Mouse (Mus musculus) embryonic facial prominence, embryonic 15.5 days (tissue): ENCODE results near the gene Ccdc157. TPM values are rescaled to one million over a fixed set of nuclear protein-coding genes. Genes with fewer than 3 reads are reported as not detected.
"Not testable (repeated sequence)": the region's sequence is repeated elsewhere in the genome, so short reads cannot be mapped to it uniquely, and the experiment has no call there.

ENCODE experiments used
- ATAC-seq: fragments of 200-750 bp; cut with Nextera tagmentation; 2 replicates; pipeline ENCODE4 v1.8.0; 2017; ENCODE audit warnings: low read depth, moderate TSS enrichment; ENCODE audit not compliant: insufficient number of reproducible peaks, low FRiP score, low TSS enrichment
- H3K27ac ChIP-seq: fragments of 300-500 bp; sonication (generic); replicated peaks from 2 replicates; pipeline ENCODE4 v1.5.1; 2015; ENCODE audit warnings: mild to moderate bottlenecking, inconsistent platforms
- H3K27me3 ChIP-seq: fragments of 300-500 bp; sonication (generic); 2 replicates; pipeline ENCODE4 v1.6.1; 2015; ENCODE audit warnings: inconsistent platforms
- H3K36me3 ChIP-seq: fragments of 300-500 bp; sonication (generic); 2 replicates; pipeline ENCODE4 v1.6.1; 2015; ENCODE audit warnings: mild to moderate bottlenecking, inconsistent platforms
- H3K4me1 ChIP-seq: fragments of 300-500 bp; sonication (generic); 2 replicates; pipeline ENCODE4 v1.6.1; 2015; ENCODE audit warnings: inconsistent platforms
- H3K4me2 ChIP-seq: fragments of 300-500 bp; sonication (generic); replicated peaks from 2 replicates; pipeline ENCODE4 v1.6.1; 2015; ENCODE audit warnings: mild to moderate bottlenecking, inconsistent platforms
- H3K4me3 ChIP-seq: fragments of 300-500 bp; sonication (generic); replicated peaks from 2 replicates; pipeline ENCODE4 v1.5.1; 2015; ENCODE audit warnings: mild to moderate bottlenecking, inconsistent platforms
- H3K9ac ChIP-seq: fragments of 300-500 bp; sonication (generic); 2 replicates; pipeline ENCODE4 v1.6.1; 2015; ENCODE audit warnings: inconsistent platforms
- H3K9me3 ChIP-seq: fragments of 300-500 bp; sonication (generic); replicated peaks from 2 replicates; pipeline ENCODE4 v1.6.1; 2016; ENCODE audit warnings: inconsistent platforms
- WGBS: fragments of 180-500 bp; shearing (Covaris S2); methylation state at CpG from one replicate; pipeline ENCODE4 v1.1.7; 2015; 5-methylcytosine and 5-hydroxymethylcytosine counted together
- polyA plus RNA-seq: library from polyadenylated mRNA; unstranded; fragments of >200 nt; fragmentation: Nextera tagmentation; extraction: Ambion mirVana; gene quantifications from 2 replicates; pipeline ENCODE4 v1.2.1, GENCODE M21; 2015

Ccdc157 gene
- polyA plus RNA-seq, 1 experiment from 2014 or later, result 16.6 TPM

DNA sequence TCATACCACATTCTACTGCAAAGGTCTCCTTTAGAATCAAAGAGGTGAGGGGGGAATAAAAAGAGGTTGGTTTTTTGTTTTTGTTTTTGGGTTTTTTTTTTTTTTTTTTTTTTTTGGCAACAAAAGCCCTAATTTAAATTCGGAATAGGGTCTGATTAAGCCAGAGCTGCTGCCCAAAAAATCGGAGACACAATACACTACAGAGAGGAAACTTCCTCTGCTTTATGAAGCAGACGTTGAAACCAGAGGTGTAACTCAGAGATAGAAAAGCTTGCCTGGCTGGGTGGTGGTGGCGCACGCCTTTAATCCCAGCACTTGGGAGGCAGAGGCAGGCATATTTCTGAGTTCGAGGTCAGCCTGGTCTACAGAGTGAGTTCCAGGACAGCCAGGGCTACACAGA, 45.6 kb downstream of the Ccdc157 start:
- H3K9ac ChIP-seq, H3K36me3 ChIP-seq, H3K4me2 ChIP-seq: not testable (repeated sequence)

DNA sequence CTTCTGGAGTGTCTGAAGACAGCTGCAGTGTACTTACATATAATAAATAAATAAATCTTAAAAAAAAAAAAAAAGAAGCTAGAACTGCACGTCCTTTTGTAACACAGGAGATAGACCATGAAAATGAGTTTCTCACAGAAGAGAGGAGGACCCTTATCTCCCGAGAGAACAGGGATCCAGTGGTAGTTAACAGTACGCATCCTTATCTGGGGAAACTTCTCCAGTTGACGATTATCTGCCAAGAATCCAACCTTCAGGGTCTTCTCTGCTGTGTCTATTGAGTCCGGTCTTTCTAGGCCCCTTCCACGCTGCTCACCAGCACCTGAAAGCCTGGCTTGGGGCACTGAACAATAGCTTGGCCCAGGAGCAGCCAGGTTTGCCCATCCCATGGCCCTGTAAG, 46.1 kb downstream of the Ccdc157 start:
- peaks cover 30% of the 10 kb centered on the region for H3K4me1 ChIP-seq
- no peak overlapping the region for H3K9ac ChIP-seq
- no peaks in the 10 kb centered on the region for H3K9me3 ChIP-seq
- WGBS, result 85% methylated on average over 6 of the region's 6 CpGs
- H3K4me2 ChIP-seq, result no peak overlapping the region
- 0 out of 2 replicates have a peak, but pooled peaks cover 3% of the 10 kb centered on the region for H3K27me3 ChIP-seq
- no peak overlapping the region for H3K4me3 ChIP-seq
- ATAC-seq, result no peak
- 0 out of 2 replicates have a peak, but pooled peaks cover 9% of the 10 kb centered on the region for H3K36me3 ChIP-seq
- H3K27ac ChIP-seq, result no peak overlapping the region

More for the DNA sequence above, 45.6 kb downstream of the Ccdc157 start:
- not testable (repeated sequence) for ATAC-seq, H3K27me3 ChIP-seq, H3K27ac ChIP-seq, H3K9me3 ChIP-seq, H3K4me3 ChIP-seq
- 77% methylated on average over 6 of the region's 6 CpGs for WGBS
- H3K4me1 ChIP-seq, result peaks cover 31% of the 10 kb centered on the region

DNA sequence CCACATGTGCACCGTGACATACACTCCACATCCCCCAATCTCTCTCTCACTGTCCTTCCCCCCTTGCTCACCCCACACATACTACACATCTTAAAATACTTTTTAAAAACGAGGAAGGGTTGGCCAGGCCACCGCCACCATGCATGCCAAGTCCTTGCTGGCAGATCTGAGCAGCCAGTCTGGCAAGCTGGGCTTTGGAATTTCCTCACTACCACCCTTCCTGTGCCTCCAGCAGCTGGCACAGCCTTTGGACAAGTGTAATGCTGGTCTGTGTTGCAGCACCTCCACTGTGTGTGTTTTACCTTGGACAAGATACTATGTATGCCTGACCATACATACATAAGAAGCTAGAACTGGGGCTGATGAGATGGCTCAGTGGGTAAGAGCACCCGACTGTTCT, 46.6 kb downstream of the Ccdc157 start:
- no peak for ATAC-seq
- H3K27ac ChIP-seq, result no peak overlapping the region
- no peak overlapping the region for H3K4me2 ChIP-seq
- 79% methylated on average over 4 of the region's 4 CpGs for WGBS
- no peak overlapping the region for H3K9ac ChIP-seq
- H3K9me3 ChIP-seq, result no peaks in the 10 kb centered on the region
- H3K4me1 ChIP-seq, result peaks cover 25% of the 10 kb centered on the region
- 0 out of 2 replicates have a peak, but pooled peaks cover 9% of the 10 kb centered on the region for H3K36me3 ChIP-seq
- H3K4me3 ChIP-seq, result no peak overlapping the region
- H3K27me3 ChIP-seq, result no peaks in the 10 kb centered on the region

DNA sequence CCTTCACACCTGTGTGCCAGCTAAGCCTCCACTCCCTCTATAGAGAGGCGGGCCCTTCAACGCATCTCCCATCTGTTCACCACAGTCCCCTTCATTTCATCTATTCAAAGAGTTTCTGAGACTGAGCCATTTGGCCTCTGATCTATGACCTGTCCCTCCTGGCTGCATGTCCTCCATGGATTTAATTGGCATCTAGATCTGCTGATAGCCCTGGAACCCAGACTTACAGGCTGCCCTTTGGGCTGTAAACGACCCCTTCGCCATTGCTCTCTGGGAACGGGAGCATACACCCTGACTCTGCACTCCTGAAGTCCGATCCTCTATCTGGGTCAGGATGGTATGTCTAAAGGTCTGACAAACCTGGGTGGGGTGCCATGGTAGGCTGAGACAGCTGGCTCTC, 47.2 kb downstream of the Ccdc157 start:
- H3K9ac ChIP-seq, result no peak overlapping the region
- WGBS, result 82% methylated on average over 6 of the region's 6 CpGs

DNA sequence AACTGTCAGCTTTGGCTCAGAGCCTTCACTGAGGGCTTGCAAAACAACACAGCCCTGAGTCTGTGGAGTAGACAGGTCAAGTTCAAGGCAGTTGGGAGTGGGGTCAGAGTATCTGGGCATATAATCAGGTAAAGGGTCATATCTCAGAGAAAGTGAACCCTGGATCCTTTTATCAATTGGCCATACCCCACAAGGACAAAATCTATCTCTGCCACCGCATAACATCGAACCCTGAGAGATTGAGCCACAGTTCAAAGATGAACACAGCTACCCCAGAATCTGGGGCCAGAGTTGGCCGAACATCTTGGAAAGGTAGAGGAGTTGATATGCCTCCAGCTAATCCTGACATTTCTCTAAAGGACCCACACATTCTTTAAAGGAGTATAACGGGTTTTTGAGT, 48.1 kb downstream of the Ccdc157 start:
- H3K36me3 ChIP-seq, result 0 out of 2 replicates have a peak, but pooled peaks cover 9% of the 10 kb centered on the region
- no peak overlapping the region for H3K4me2 ChIP-seq
- WGBS, result 85% methylated on average over 4 of the region's 4 CpGs
- no peak overlapping the region for H3K4me3 ChIP-seq
- ATAC-seq, result no peak
- peaks cover 13% of the 10 kb centered on the region for H3K4me1 ChIP-seq
- no peak overlapping the region for H3K27ac ChIP-seq
- no peaks in the 10 kb centered on the region for H3K9me3 ChIP-seq
- H3K9ac ChIP-seq, result no peak overlapping the region
- H3K27me3 ChIP-seq, result no peaks in the 10 kb centered on the region

More for the DNA sequence above, 47.2 kb downstream of the Ccdc157 start:
- no peak overlapping the region for H3K4me2 ChIP-seq
- no peaks in the 10 kb centered on the region for H3K27me3 ChIP-seq
- peaks cover 19% of the 10 kb centered on the region for H3K4me1 ChIP-seq
- no peaks in the 10 kb centered on the region for H3K9me3 ChIP-seq
- no peak for ATAC-seq
- H3K27ac ChIP-seq, result no peak overlapping the region
- no peak overlapping the region for H3K4me3 ChIP-seq
- H3K36me3 ChIP-seq, result 0 out of 2 replicates have a peak, but pooled peaks cover 9% of the 10 kb centered on the region

DNA sequence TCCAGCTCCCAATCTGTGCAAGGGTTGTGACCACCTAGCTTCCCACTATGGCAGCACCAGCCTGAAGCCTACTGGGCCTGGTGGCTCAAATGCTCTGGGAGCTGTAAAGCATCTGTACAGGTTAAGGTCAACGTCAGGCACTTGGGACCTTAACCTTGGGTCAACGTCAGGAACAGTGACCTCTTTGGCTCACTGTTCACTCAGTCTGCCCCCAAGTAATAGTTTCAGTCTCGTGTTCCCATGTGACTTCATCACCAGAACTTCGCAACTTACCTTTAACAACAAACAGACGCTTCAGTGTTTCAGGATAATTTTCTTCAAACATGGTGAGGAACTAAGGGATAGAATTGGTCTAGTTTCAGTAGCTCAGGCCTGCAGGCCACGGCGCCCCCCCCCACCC, 51.4 kb downstream of the Ccdc157 start:
- Histone ChIP-seq H3K4me3 (no peak overlapping the region), H3K27me3 (no peaks in the 10 kb centered on the region), H3K27ac (no peak overlapping the region), H3K4me1 (0 out of 2 replicates have a peak, but pooled peaks cover 4% of the 10 kb centered on the region), H3K9ac (no peak overlapping the region), H3K9me3 (no peaks in the 10 kb centered on the region), H3K36me3 (0 out of 2 replicates have a peak, but pooled peaks cover 9% of the 10 kb centered on the region), H3K4me2 (no peak overlapping the region)
- no peak for ATAC-seq
- 46% methylated on average over 7 of the region's 7 CpGs for WGBS

DNA sequence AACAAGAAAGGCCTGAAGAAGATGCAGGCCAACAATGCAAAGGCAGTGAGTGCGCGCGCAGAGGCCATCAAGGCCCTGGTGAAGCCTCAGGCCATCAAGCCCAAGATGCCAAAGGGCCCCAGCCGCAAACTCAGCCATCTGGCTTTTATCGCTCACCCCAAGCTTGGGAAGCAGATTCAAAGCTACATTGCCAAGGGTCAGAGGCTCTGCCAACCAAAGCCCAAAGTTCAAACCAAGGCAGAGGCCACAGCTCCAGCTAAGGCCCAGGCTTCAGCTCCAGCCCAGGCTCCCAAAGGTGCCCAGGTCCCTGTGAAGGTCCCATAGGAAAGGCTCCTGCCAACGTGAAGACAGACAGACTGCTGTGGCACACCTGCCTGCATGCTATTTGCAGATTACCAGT, 52.2 kb downstream of the Ccdc157 start:
- not testable (repeated sequence) for H3K4me3 ChIP-seq, ATAC-seq, H3K4me2 ChIP-seq, H3K27me3 ChIP-seq, H3K9me3 ChIP-seq, H3K36me3 ChIP-seq, H3K9ac ChIP-seq, H3K27ac ChIP-seq, H3K4me1 ChIP-seq
- WGBS, result 85% methylated on average over 6 of the region's 6 CpGs

DNA sequence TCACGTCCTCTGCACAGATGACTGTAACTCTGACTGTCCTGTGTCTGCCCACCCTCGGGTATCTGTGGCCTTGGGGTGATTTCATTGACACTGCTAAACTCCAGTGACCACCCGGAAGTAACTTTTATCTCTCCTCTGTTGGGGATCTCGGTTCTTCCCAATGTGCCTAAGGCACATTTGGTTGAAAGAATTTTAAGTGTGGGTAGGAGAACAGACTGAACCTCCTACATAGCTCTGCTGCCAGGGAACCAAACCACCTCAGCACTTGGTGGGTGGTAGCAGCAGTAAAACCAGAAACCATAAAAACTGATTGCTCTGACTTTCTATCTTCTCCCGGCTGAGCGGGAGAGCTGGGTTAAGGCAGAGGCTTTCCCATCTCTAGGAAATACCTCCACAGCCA, 54.6 kb downstream of the Ccdc157 start:
- Histone ChIP-seq H3K27ac (no peak overlapping the region), H3K36me3 (0 out of 2 replicates have a peak, but pooled peaks cover 3% of the 10 kb centered on the region), H3K4me3 (no peak overlapping the region), H3K9me3 (no peaks in the 10 kb centered on the region), H3K4me1 (no peaks in the 10 kb centered on the region), H3K9ac (no peak overlapping the region), H3K4me2 (no peak overlapping the region), H3K27me3 (no peaks in the 10 kb centered on the region)
- ATAC-seq, result no peak
- WGBS, result 57% methylated on average over 6 of the region's 6 CpGs

DNA sequence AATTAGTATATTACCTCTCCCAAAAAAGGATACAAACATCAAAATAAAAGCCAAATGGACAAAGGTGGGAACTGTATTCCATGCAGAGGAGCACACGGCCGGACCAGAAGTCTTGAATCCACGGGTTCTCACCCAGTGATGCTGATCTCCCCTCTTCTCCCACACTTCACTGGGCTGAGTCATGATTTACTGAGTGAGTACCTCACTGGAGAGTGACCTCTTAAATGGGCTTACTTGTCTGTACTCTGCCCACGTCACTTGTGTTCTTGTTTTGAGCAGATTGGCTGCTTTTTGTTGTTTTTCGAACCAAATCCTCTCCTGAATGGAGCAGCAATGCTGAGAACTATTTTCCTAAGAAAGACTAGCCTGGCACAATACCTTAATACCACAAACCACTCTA, 55.1 kb downstream of the Ccdc157 start:
- WGBS, result 85% methylated on average over 5 of the region's 5 CpGs
- no peaks in the 10 kb centered on the region for H3K4me1 ChIP-seq
- no peak for ATAC-seq
- no peak overlapping the region for H3K4me2 ChIP-seq
- no peak overlapping the region for H3K9ac ChIP-seq
- no peaks in the 10 kb centered on the region for H3K9me3 ChIP-seq
- no peak overlapping the region for H3K4me3 ChIP-seq
- no peaks in the 10 kb centered on the region for H3K36me3 ChIP-seq
- no peaks in the 10 kb centered on the region for H3K27me3 ChIP-seq
- no peak overlapping the region for H3K27ac ChIP-seq

DNA sequence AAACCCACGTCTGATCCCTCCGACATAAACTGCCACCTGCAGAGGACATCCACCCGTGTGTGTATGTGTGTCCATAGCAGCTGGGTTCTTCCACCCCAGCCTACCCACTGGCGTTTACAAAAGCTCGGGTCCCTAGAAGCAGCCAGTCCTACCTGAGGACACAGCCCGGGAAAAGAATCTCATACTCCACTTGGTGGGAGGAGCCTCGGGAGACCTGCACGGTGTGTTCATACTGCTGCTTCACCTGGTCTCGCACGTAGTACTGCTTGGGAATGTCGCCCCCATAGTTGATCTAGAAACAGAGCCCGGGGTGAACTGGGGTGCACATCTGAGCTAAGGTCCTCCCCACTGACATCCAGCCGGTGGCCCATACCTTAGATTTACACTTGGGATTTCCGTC, 56.6 kb downstream of the Ccdc157 start:
- no peaks in the 10 kb centered on the region for H3K9me3 ChIP-seq
- H3K4me3 ChIP-seq, result no peak overlapping the region
- no peaks in the 10 kb centered on the region for H3K36me3 ChIP-seq
- no peak for ATAC-seq
- no peak overlapping the region for H3K27ac ChIP-seq
- H3K9ac ChIP-seq, result no peak overlapping the region
- H3K4me2 ChIP-seq, result no peak overlapping the region
- no peaks in the 10 kb centered on the region for H3K4me1 ChIP-seq
- WGBS, result 69% methylated on average over 14 of the region's 14 CpGs
- H3K27me3 ChIP-seq, result no peaks in the 10 kb centered on the region

DNA sequence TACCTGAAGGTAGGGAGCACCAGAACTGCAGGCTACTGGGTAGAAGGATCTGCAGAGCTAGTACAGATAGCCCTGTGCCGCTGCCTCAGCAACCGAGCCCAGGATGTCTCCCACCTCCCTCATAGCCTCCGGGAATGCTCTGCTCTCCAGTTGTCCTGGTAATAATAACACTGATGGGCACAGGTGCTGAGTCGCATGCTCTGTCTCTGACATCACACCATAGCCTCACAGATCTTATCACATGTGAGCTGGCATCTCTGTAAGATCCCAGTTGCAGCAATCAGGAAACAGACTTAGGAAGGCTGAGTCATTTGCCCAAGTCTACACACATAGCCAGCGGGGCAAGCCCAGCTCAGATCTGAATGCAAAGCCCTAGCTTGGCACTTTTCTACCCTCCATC, 58.2 kb downstream of the Ccdc157 start:
- WGBS, result 72% methylated on average over 5 of the region's 5 CpGs
- H3K9ac ChIP-seq, result no peak overlapping the region

DNA sequence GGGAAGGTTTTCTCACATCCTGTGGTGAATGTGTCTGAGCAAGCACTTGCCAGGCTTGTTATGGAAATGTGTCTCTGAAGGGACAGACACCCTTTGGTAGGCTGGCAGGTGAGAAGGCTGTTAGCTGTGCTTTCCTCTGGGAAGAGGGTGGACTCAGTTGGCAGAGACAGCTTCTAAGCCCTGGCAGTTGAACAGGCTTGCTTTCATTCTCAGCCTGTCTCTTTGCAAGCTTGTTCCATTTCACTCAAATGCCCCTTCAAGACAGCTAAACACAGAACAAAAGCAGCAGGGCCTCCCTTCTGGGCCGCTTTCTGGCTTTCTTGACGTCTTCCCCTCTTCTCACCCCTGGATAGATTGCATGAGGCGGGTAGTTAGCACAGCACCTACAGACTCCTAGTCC, 60.6 kb downstream of the Ccdc157 start:
- ATAC-seq, result no peak
- 65% methylated on average over 3 of the region's 3 CpGs for WGBS
- no peaks in the 10 kb centered on the region for H3K9me3 ChIP-seq

More for the DNA sequence above, 58.2 kb downstream of the Ccdc157 start:
- Histone ChIP-seq H3K27me3 (no peaks in the 10 kb centered on the region), H3K27ac (no peak overlapping the region), H3K4me3 (no peak overlapping the region), H3K4me2 (no peak overlapping the region), H3K36me3 (no peaks in the 10 kb centered on the region), H3K9me3 (no peaks in the 10 kb centered on the region), H3K4me1 (peaks cover 6% of the 10 kb centered on the region)
- ATAC-seq, result no peak

More for the DNA sequence above, 60.6 kb downstream of the Ccdc157 start:
- Histone ChIP-seq H3K36me3 (no peaks in the 10 kb centered on the region), H3K4me1 (peaks cover 21% of the 10 kb centered on the region), H3K27ac (peak overlapping the region; percentile 28; the same call in 1 of the 2 replicates), H3K4me3 (no peak overlapping the region), H3K4me2 (no peak overlapping the region), H3K9ac (no peak overlapping the region), H3K27me3 (no peaks in the 10 kb centered on the region)
